Mouse (Mus musculus): ENCODE measurements around the gene C730034F03Rik. TPM values are rescaled to one million over a fixed set of nuclear protein-coding genes. Genes with fewer than 3 reads are reported as not detected.

C730034F03Rik gene
- total RNA-seq (2021), result under 1 TPM; 0.16 to 0.89 TPM
- long read RNA-seq, experiment 1, result 0 reads
- long read RNA-seq, experiment 2, result 0 reads

DNA sequence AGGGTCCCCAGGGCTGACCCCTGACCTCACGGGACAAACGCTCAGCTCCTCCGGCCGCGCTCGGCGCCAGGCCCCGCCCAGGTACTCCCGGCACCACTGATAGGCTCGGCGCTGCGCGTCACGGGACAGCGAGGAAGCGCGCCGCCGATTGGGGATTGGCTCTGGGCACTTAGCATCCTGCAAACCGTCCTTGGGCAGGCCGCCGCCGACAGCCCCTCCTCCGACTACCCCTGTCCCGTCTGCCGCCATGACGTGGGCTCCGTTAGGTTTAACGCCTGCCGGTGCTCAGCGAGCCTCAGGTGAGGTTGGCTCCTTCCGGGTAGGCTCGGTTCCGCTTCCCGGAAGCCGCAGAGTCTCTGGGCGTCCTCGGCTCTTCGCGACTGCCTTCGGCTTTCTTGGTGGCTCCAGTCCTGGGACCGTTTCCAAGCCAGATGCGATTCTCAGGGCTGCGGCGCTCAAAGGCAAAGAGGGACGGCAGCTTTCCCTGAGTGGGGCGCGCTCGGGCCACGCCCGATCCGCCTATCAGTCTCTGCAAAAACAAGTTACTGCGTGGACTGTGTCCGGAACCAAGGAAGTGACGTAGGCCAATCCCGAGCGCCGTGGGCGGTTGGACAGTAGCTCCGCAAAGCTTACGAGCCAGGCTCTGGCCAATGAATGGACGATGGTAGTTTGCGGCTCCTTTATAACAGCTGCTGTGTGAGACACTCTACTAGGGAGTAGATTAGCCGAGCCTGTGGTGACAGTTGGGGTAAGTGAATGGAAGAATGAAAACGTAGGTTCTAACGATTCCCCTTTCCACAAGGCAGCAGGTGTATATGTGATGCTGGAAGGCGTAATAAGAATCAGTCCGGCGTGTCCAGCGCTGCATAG lies at the start of gene C730034F03Rik, which contains the start of the genes Gm44502 and Chkb:
TSS of gene C730034F03Rik (plus strand) at position 238 of the 870 bp plus-strand sequence.
TSS of gene Gm44502 (minus strand) at position 345 of the 870 bp plus-strand sequence.
TSS of gene Chkb (minus strand) at position 557 of the 870 bp plus-strand sequence.
- DNase-seq, result peak; percentile 95
- intact Hi-C loops (cut with DNase I; ENCODE audit: low total_unique reads), result no loop called here

- DNase-seq, result no peak
- intact Hi-C loops (cut with DNase I; ENCODE audit: low total_unique reads), result no loop called here
These were observed 44.8 kb upstream of the C730034F03Rik start, which contains the start of gene Klhdc7b for GRCm38 (mm10) chr15:89384617-89385016. Gene Klhdc7b (plus strand): TSS chr15:89384917.

- DNase-seq, result no peak
- intact Hi-C loops (cut with DNase I; ENCODE audit: low total_unique reads), result no loop called here
These were observed 42.3 kb upstream of the C730034F03Rik start for GRCm38 (mm10) chr15:89387127-89387526.

DNA sequence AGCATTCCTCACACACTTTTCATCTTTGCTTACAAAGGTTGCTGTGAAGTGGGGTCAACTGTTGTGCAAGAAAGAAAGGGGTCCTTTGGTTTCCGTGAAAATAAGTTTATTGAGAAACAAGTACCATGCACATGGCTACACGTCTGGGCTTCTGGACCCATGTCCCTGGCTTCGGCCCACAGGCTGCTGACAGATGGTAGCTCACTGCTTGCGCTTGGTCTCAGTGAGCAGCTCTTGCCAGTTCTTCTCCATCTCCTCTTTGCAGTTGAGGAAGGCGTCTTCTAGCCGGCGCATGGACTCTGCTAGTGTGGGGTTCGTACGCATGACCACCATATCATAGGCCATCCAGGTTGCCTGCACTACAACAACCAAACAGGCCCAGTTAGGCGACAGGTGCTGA lies 39.3 kb upstream of the C730034F03Rik start:
- DNase-seq, result no peak
- intact Hi-C loops (cut with DNase I; ENCODE audit: low total_unique reads), result no loop called here

- intact Hi-C loops (cut with DNase I; ENCODE audit: low total_unique reads), result no loop called here
- no peak for DNase-seq
These were observed 32.5 kb upstream of the C730034F03Rik start for GRCm38 (mm10) chr15:89396883-89397282.

- DNase-seq, result no peak
- intact Hi-C loops (cut with DNase I; ENCODE audit: low total_unique reads), result no loop called here
These were observed 31.2 kb upstream of the C730034F03Rik start for GRCm38 (mm10) chr15:89398146-89398545.

- no peak for DNase-seq
- intact Hi-C loops (cut with DNase I; ENCODE audit: low total_unique reads), result no loop called here
These were observed 29.7 kb upstream of the C730034F03Rik start for GRCm38 (mm10) chr15:89399716-89400115.

GRCm38 (mm10) chr15:89402471-89402870 lies 26.9 kb upstream of the C730034F03Rik start:
- DNase-seq, result no peak

DNA sequence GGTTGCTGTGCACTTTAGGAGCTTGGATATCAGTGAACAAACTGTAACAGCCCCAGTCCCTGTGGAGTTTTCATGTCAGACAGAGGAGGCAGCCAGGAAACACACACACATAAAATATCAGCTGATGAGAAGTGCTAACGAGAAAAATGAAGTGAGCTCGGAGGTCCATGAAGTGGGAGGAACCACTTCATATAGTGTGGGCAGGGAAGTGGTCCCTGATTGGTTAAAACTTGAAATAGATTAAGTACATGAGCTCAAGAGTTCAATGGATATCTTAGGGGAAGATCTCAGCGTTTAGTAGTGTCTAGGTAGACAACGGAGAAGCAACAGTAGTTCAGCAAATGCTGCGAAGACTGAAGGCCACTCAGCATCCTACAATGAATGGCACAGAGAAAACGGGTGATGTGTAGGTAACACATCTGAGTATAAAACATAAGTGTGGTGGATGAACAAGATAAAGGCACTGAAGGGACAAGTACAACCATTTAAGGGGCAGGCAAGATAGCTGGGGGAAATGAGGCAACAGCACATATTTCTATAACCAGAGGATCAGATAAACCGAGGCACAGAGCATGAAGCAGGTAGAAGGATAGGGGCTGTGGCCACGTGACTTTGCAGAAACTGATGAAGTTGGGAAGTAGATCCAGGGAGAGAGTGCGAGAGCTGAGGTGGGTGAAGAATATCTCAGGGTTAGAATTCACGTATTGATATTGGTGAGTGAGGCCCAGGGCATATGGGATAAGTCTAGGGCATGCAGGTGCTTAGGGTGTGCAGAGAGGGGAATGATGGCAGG lies 24.4 kb upstream of the C730034F03Rik start:
- DNase-seq, result no peak
- intact Hi-C loops (cut with DNase I; ENCODE audit: low total_unique reads), result no loop called here

More at GRCm38 (mm10) chr15:89402471-89402870, 26.9 kb upstream of the C730034F03Rik start:
- intact Hi-C loops (cut with DNase I; ENCODE audit: low total_unique reads), result no loop called here

- intact Hi-C loops (cut with DNase I; ENCODE audit: low total_unique reads), result no loop called here
- DNase-seq, result no peak
These were observed 22.7 kb upstream of the C730034F03Rik start for GRCm38 (mm10) chr15:89406691-89407090.

- DNase-seq, result no peak
- intact Hi-C loops (cut with DNase I; ENCODE audit: low total_unique reads), result no loop called here
These were observed 19.3 kb upstream of the C730034F03Rik start, which contains the start of gene Syce3 for GRCm38 (mm10) chr15:89410118-89410517. Gene Syce3 (minus strand): TSS chr15:89410503.

DNA sequence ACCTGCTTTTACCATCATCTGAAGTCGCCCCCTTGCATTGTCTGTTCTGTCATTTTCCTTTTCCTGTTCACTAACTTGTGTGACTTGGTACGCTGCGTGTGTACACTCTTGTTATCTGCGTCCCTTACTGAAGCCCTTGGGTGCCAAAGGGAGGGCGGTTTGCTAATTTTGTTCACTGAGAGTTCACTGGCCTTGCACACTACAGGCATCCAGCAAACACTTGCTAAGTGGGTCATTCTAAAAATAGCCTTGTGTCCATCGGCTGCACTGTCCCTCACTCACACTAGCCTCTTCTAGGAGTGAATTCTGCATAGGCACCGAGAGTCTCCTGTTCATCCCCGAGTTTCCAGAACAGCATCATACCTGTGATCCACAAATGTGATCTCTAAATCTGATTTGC lies 14.1 kb upstream of the C730034F03Rik start:
- DNase-seq, result no peak
- intact Hi-C loops (cut with DNase I; ENCODE audit: low total_unique reads), result no loop called here

DNA sequence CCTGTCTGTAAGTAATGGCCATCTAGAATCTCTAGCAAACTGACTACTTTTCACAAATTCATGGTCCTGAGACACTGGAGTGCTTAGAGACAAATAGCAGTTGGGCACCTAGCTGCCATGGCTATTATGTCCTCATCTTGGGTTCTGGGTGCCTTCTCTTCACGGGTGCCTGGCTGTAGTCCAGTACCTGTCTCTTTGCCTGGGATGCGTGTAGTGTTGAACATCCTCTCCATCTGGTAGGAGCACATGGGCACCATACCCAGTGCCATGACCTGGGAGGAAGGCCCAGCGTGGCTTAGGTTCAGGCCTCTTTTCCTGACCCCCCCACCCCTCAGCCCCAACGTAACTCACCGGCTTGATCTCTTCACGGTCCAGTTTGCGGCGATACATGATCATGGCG lies 7.5 kb upstream of the C730034F03Rik start:
- no peak for DNase-seq
- intact Hi-C loops (cut with DNase I; ENCODE audit: low total_unique reads), result no loop called here

GRCm38 (mm10) chr15:89424621-89425020 lies 4.8 kb upstream of the C730034F03Rik start:
- DNase-seq, result no peak
- intact Hi-C loops (cut with DNase I; ENCODE audit: low total_unique reads), result no loop called here

GRCm38 (mm10) chr15:89425711-89426121 lies 3.7 kb upstream of the C730034F03Rik start, which contains the start of gene Cpt1b:
Gene Cpt1b (minus strand): TSS chr15:89425863.
- DNase-seq, result peak; percentile 67
- intact Hi-C loops (cut with DNase I; ENCODE audit: low total_unique reads), result no loop called here

DNA sequence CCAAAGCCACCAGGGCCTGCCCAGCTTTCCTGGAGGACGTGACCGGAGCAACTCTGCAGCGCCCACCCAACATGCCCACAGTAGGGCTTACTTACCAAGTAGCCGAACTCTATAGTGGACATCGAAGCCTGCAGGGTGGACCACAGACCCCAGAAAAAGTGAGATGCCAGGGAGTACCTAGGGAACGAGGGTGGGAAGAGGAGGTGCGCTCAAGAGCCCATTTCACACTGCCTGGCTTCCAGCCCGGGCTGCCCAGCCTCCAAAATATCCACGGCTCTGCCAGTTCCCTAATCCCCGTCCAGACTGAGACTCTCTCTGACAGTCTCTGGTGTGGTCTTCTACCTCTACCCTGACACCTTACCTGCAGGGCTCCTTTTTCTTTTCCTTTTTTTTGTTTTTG lies 2.7 kb upstream of the C730034F03Rik start:
- no peak for DNase-seq
- intact Hi-C loops (cut with DNase I; ENCODE audit: low total_unique reads), result no loop called here

- intact Hi-C loops (cut with DNase I; ENCODE audit: low total_unique reads), result no loop called here
- no peak for DNase-seq
These were observed 1.1 kb upstream of the C730034F03Rik start for GRCm38 (mm10) chr15:89428136-89428790.

- intact Hi-C loops (cut with DNase I; ENCODE audit: low total_unique reads), result no loop called here
These were observed 503 bp upstream of the C730034F03Rik start for GRCm38 (mm10) chr15:89428821-89429351.

DNA sequence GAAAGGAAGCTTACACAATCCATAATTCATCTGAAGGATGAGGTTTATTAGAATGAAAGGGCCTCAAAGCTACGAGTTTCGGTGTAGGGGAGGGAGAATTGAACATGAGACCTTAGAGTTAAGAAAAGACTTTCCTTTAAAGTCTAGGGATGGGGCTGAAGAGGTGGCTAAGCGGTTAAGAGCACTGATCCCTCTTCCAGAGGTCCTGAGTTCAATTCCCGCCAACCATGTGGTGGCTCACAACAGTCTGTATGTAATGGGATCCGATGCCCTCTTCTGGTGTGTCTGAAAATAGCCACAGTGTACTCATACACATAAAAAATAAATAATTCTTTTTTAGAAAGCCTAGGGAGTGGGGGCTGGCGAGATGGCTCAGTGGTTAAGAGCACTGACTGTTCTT lies 952 bp downstream of the C730034F03Rik start:
- DNase-seq, result no peak
- intact Hi-C loops (cut with DNase I; ENCODE audit: low total_unique reads), result no loop called here

More at GRCm38 (mm10) chr15:89428821-89429351, 503 bp upstream of the C730034F03Rik start:
- DNase-seq, result no peak

Measured in gastrocnemius, postnatal 14 days (tissue).